In genomic region chr8:114772276-114772849, GRCm38 (mm10) we compare ENCODE assay signal across 14 mouse cellular contexts.
DNase-seq lines count a peak whose midpoint lies in the region; ATAC-seq and TF ChIP-seq lines count a peak whose summit lies in the region.
"Had no signal": no experiment of that assay in that cellular context is flagged by ENCODE, and none has a peak within 500 bp of the region (broad histone marks: within the 10 kb centered on the region; RNA-seq: fewer than 3 reads in every experiment).

No protein-coding gene starts in this region.

- H3K4me3 ChIP-seq in hindbrain, embryonic 13.5 days, result no peak overlapping the region
- no peak overlapping the region for H3K4me3 ChIP-seq in hindbrain, postnatal 0 days (ENCODE audit: low read length)
- no peak overlapping the region for H3K4me3 ChIP-seq in midbrain, embryonic 10.5 days
- H3K4me3 ChIP-seq in midbrain, embryonic 16.5 days (ENCODE audit: low read depth, low read length), result no peak overlapping the region
- H3K4me3 ChIP-seq in intestine, embryonic 15.5 days (replicated peaks), result no peak overlapping the region
- H3K4me3 ChIP-seq in stomach, embryonic 14.5 days (ENCODE audit: low read depth, low read length), result no peak overlapping the region
- H3K4me3 ChIP-seq: embryonic facial prominence, embryonic 12.5 days; forebrain, embryonic 15.5 days; hindbrain, embryonic 12.5 days; left cerebral cortex, adult 2 months had no signal

- no peaks in the 10 kb centered on the region for H3K36me3 ChIP-seq in hindbrain, embryonic 13.5 days
- H3K36me3 ChIP-seq in hindbrain, postnatal 0 days (ENCODE audit: insufficient read depth, low read length), result no peaks in the 10 kb centered on the region
- H3K36me3 ChIP-seq in midbrain, embryonic 10.5 days, result no peaks in the 10 kb centered on the region
- no peaks in the 10 kb centered on the region for H3K36me3 ChIP-seq in midbrain, embryonic 16.5 days (ENCODE audit: control insufficient read depth, insufficient read depth, low read length)
- H3K36me3 ChIP-seq in intestine, embryonic 15.5 days, result no peaks in the 10 kb centered on the region
- H3K36me3 ChIP-seq in stomach, embryonic 14.5 days (ENCODE audit: control insufficient read depth, insufficient read depth, low read length), result no peaks in the 10 kb centered on the region
- H3K36me3 ChIP-seq: embryonic facial prominence, embryonic 12.5 days; forebrain, embryonic 15.5 days; hindbrain, embryonic 12.5 days had no signal

- no peak overlapping the region for H3K9ac ChIP-seq in hindbrain, embryonic 13.5 days
- no peak overlapping the region for H3K9ac ChIP-seq in hindbrain, postnatal 0 days (replicated peaks; ENCODE audit: low read length)
- H3K9ac ChIP-seq in midbrain, embryonic 16.5 days (ENCODE audit: low read depth, low read length), result no peak overlapping the region
- no peak overlapping the region for H3K9ac ChIP-seq in intestine, embryonic 15.5 days
- H3K9ac ChIP-seq in stomach, embryonic 14.5 days (replicated peaks; ENCODE audit: low read depth, low read length), result no peak overlapping the region
- H3K9ac ChIP-seq: embryonic facial prominence, embryonic 12.5 days; forebrain, embryonic 15.5 days; hindbrain, embryonic 12.5 days had no signal

- H3K4me1 ChIP-seq in hindbrain, embryonic 13.5 days (replicated peaks), result peaks cover 44% of the 10 kb centered on the region
- H3K4me1 ChIP-seq in hindbrain, postnatal 0 days (ENCODE audit: insufficient read depth, low read length), result peaks cover 6% of the 10 kb centered on the region
- peaks cover 55% of the 10 kb centered on the region for H3K4me1 ChIP-seq in midbrain, embryonic 10.5 days
- peaks cover 3% of the 10 kb centered on the region; the same call in 1 of the 2 replicates for H3K4me1 ChIP-seq in midbrain, embryonic 16.5 days (ENCODE audit: control insufficient read depth, insufficient read depth, low read length)
- H3K4me1 ChIP-seq in intestine, embryonic 15.5 days (replicated peaks), result peaks cover 19% of the 10 kb centered on the region
- peaks cover 22% of the 10 kb centered on the region for H3K4me1 ChIP-seq in stomach, embryonic 14.5 days (ENCODE audit: control insufficient read depth, insufficient read depth, low read length)

- no peaks in the 10 kb centered on the region for H3K9me3 ChIP-seq in hindbrain, embryonic 13.5 days
- H3K9me3 ChIP-seq in hindbrain, postnatal 0 days (ENCODE audit: low read length), result no peaks in the 10 kb centered on the region
- no peaks in the 10 kb centered on the region for H3K9me3 ChIP-seq in midbrain, embryonic 10.5 days (replicated peaks)
- no peaks in the 10 kb centered on the region for H3K9me3 ChIP-seq in midbrain, embryonic 16.5 days (replicated peaks; ENCODE audit: control insufficient read depth, low read length, poor library complexity, severe bottlenecking)
- H3K9me3 ChIP-seq in intestine, embryonic 15.5 days, result no peaks in the 10 kb centered on the region
- H3K9me3 ChIP-seq in stomach, embryonic 14.5 days (ENCODE audit: control insufficient read depth, low read depth, low read length), result no peaks in the 10 kb centered on the region
- H3K9me3 ChIP-seq: embryonic facial prominence, embryonic 12.5 days; forebrain, embryonic 15.5 days; hindbrain, embryonic 12.5 days had no signal

- H3K27me3 ChIP-seq in hindbrain, embryonic 13.5 days, result peaks cover 3% of the 10 kb centered on the region; the same call in 1 of the 2 replicates
- H3K27me3 ChIP-seq in hindbrain, postnatal 0 days (ENCODE audit: insufficient read depth, low read length), result no peaks in the 10 kb centered on the region
- no peaks in the 10 kb centered on the region for H3K27me3 ChIP-seq in midbrain, embryonic 10.5 days (ENCODE audit: low read depth, poor library complexity, severe bottlenecking)
- no peaks in the 10 kb centered on the region for H3K27me3 ChIP-seq in midbrain, embryonic 16.5 days (ENCODE audit: control insufficient read depth, insufficient read depth, low read depth, low read length)
- H3K27me3 ChIP-seq in intestine, embryonic 15.5 days (replicated peaks), result no peaks in the 10 kb centered on the region
- no peaks in the 10 kb centered on the region for H3K27me3 ChIP-seq in stomach, embryonic 14.5 days (ENCODE audit: control insufficient read depth, insufficient read depth, low read length)
- H3K27me3 ChIP-seq: embryonic facial prominence, embryonic 12.5 days; hindbrain, embryonic 12.5 days had no signal

- no peak for TF ChIP-seq CTCF in hindbrain, postnatal 0 days (IDR thresholded peaks at IDR 0.05; ENCODE audit: low read depth)

- 0 out of 2 replicates have a peak overlapping the region, but pooled peaks have one; percentile 10 for H3K27ac ChIP-seq in hindbrain, embryonic 13.5 days
- H3K27ac ChIP-seq in hindbrain, postnatal 0 days, result no peak overlapping the region
- no peak overlapping the region for H3K27ac ChIP-seq in midbrain, embryonic 10.5 days (replicated peaks)
- no peak overlapping the region for H3K27ac ChIP-seq in midbrain, embryonic 16.5 days (ENCODE audit: low read length)
- peak overlapping the region; percentile 69 for H3K27ac ChIP-seq in intestine, embryonic 15.5 days
- H3K27ac ChIP-seq in stomach, embryonic 14.5 days (ENCODE audit: low read length), result peak overlapping the region; percentile 48; the same call in 1 of the 2 replicates
- H3K27ac ChIP-seq: embryonic facial prominence, embryonic 12.5 days; forebrain, embryonic 15.5 days; hindbrain, embryonic 12.5 days; left cerebral cortex, adult 2 months had no signal

- ATAC-seq in hindbrain, embryonic 13.5 days (ENCODE audit: low FRiP score), result no peak
- no peak for ATAC-seq in hindbrain, postnatal 0 days
- no peak for ATAC-seq in midbrain, embryonic 16.5 days
- ATAC-seq in intestine, embryonic 15.5 days, result peak; percentile 55
- ATAC-seq in stomach, embryonic 14.5 days (ENCODE audit: insufficient number of reproducible peaks, insufficient read depth, low FRiP score, low read depth), result peak; percentile 47; the same call in 1 of the 2 replicates
- ATAC-seq: forebrain, embryonic 15.5 days had no signal

- DNase-seq in hindbrain, postnatal 0 days (ENCODE audit: low spot score), result no peak
- peak; percentile 35 for DNase-seq in midbrain, embryonic 10.5 days (ENCODE audit: low spot score)
- no peak for DNase-seq in MN1 (ENCODE audit: low spot score)
- DNase-seq: cerebellum, adult 11-12 months; gastrocnemius, postnatal 25 days; lung, adult 2 months had no signal

- no peak overlapping the region for H3K4me2 ChIP-seq in hindbrain, embryonic 13.5 days
- H3K4me2 ChIP-seq in hindbrain, postnatal 0 days (ENCODE audit: low read depth, low read length), result no peak overlapping the region
- no peak overlapping the region for H3K4me2 ChIP-seq in midbrain, embryonic 16.5 days (ENCODE audit: low read length)
- H3K4me2 ChIP-seq in intestine, embryonic 15.5 days (replicated peaks), result no peak overlapping the region
- no peak overlapping the region for H3K4me2 ChIP-seq in stomach, embryonic 14.5 days (replicated peaks; ENCODE audit: low read depth, low read length)
- H3K4me2 ChIP-seq: embryonic facial prominence, embryonic 12.5 days; forebrain, embryonic 15.5 days; hindbrain, embryonic 12.5 days had no signal

- 30% methylated on average over 1 of the region's 1 CpGs for WGBS in hindbrain, embryonic 13.5 days
- WGBS in hindbrain, postnatal 0 days, result 72% methylated on average over 1 of the region's 1 CpGs
- whole genome bisulfite sequencing in midbrain, embryonic 10.5 days, result 50% methylated on average over 1 of the region's 1 CpGs
- 47% methylated on average over 1 of the region's 1 CpGs for WGBS in midbrain, embryonic 16.5 days
- WGBS in intestine, embryonic 15.5 days, result 23% methylated on average over 1 of the region's 1 CpGs
- WGBS in stomach, embryonic 14.5 days, result 25% methylated on average over 1 of the region's 1 CpGs

Comparison
In these comparisons a context has a peak if more than half of its experiments do, and no peak if none do; other contexts are left out.
1. H3K27ac ChIP-seq: peak in hindbrain, embryonic 13.5 days (single experiment), intestine, embryonic 15.5 days (single experiment) and stomach, embryonic 14.5 days (single experiment); none in hindbrain, postnatal 0 days (single experiment), midbrain, embryonic 10.5 days (single experiment) and midbrain, embryonic 16.5 days (single experiment).
2. ATAC-seq: peak in intestine, embryonic 15.5 days (single experiment) and stomach, embryonic 14.5 days (single experiment); none in hindbrain, embryonic 13.5 days (single experiment), hindbrain, postnatal 0 days (single experiment) and midbrain, embryonic 16.5 days (single experiment).